Mouse (Mus musculus) brain, embryonic 14.5 days (tissue): ENCODE results near the gene Idh3a.

Source experiments
- CTCF ChIP-seq: fragments of 200-500 bp; IDR thresholded peaks from 2 replicates; pipeline ENCODE4 v1.5.1; 2012; ENCODE audit warnings: inconsistent platforms, mild to moderate bottlenecking, moderate library complexity, borderline replicate concordance; ENCODE audit not compliant: insufficient read depth, insufficient read length; ENCODE audit errors: extremely low read depth
- POLR2A ChIP-seq: fragments of 200-500 bp; IDR thresholded peaks from 2 replicates; pipeline ENCODE4 v1.6.1; 2012; ENCODE audit warnings: mild to moderate bottlenecking, inconsistent platforms, borderline replicate concordance; ENCODE audit not compliant: poor library complexity, insufficient read depth, insufficient read length, severe bottlenecking; ENCODE audit errors: extremely low read depth

DNA sequence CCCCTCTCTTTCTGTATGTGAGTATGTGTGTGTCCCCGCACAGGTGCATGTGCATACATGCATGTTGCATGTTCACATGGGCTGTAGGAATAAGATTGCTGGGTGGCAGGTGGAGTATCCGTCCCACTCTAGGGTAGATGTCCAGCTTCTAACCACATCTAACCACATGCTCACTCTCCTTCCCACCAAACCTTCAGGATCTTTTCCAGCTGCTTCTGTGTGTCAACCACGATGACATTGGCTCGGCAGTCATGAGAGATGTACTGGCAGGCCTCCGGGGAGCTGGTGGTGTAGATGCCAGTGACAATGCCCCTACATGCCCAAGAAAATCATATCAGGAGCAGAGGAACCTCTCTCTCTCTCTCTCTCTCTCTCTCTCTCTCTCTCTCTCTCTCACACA lies 41.1 kb downstream of the Idh3a start:
- TF ChIP-seq POLR2A, result no peak
- no peak for TF ChIP-seq CTCF
